Mouse (Mus musculus) forebrain, embryonic 12.5 days (tissue): ENCODE measurements around the gene Pigc. TPM values are rescaled to one million over a fixed set of nuclear protein-coding genes. Genes with fewer than 3 reads are reported as not detected.

ENCODE experiments used
- ATAC-seq: fragments of 200-750 bp; cut with Nextera tagmentation; 2 replicates; pipeline ENCODE4 v1.8.0; 2017; ENCODE audit warnings: moderate TSS enrichment; ENCODE audit not compliant: low FRiP score
- H3K27ac ChIP-seq: fragments of 300-500 bp; sonication (generic); 2 replicates; pipeline ENCODE4 v1.5.1; 2016; ENCODE audit warnings: mild to moderate bottlenecking
- H3K27me3 ChIP-seq: fragments of 300-500 bp; sonication (generic); 2 replicates; pipeline ENCODE4 v1.6.1; 2016; ENCODE audit warnings: mild to moderate bottlenecking
- H3K36me3 ChIP-seq: fragments of 300-500 bp; sonication (generic); replicated peaks from 2 replicates; pipeline ENCODE4 v1.6.1; 2016; ENCODE audit warnings: mild to moderate bottlenecking
- H3K4me1 ChIP-seq: fragments of 300-500 bp; sonication (generic); 2 replicates; pipeline ENCODE4 v1.6.1; 2016
- H3K4me2 ChIP-seq: fragments of 300-500 bp; sonication (generic); 2 replicates; pipeline ENCODE4 v1.6.1; 2016; ENCODE audit warnings: mild to moderate bottlenecking, moderate library complexity
- H3K4me3 ChIP-seq: fragments of 300-500 bp; sonication (generic); replicated peaks from 2 replicates; pipeline ENCODE4 v1.5.1; 2016; ENCODE audit warnings: mild to moderate bottlenecking
- H3K9ac ChIP-seq: fragments of 300-500 bp; sonication (generic); 2 replicates; pipeline ENCODE4 v1.6.1; 2016; ENCODE audit warnings: mild to moderate bottlenecking
- H3K9me3 ChIP-seq: fragments of 300-500 bp; sonication (generic); 2 replicates; pipeline ENCODE4 v1.6.1; 2016
- WGBS: fragments of 180-500 bp; shearing (Covaris S2); methylation state at CpG from one replicate; pipeline ENCODE4 v1.1.7; 2016; 5-methylcytosine and 5-hydroxymethylcytosine counted together
- polyA plus RNA-seq: library from polyadenylated mRNA; unstranded; fragments of >200 nt; fragmentation: Nextera tagmentation; extraction: Ambion mirVana; gene quantifications from 2 replicates; pipeline ENCODE4 v1.2.1, GENCODE M21; 2016

Pigc gene
- polyA plus RNA-seq, 1 experiment from 2014 or later = 29.4 TPM

DNA sequence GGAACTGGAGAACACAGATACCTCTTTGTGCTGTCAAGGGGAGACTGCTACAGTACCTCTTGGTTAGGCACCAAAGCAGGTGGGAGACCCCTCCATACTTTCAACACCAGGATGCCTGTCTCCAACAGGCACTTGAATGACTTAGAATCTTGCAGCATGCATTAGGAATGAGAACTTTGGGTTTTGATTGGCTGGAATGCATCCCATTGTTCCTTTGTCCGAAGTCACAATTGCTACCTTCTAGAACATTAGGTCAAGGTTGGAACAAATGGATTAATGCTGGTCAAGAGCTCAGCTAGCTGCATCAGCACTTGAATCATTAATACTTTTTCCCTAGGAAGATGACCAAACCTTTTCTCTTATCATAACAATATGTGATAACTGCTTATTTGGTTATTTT, 10.6 kb downstream of the Pigc start, which contains the start of gene 4930558K02Rik:
Gene 4930558K02Rik, minus strand, starts transcription at position 101 of the 400 bp plus-strand sequence.
- H3K36me3 ChIP-seq = no peaks in the 10 kb centered on the region
- H3K9ac ChIP-seq = no peak within 1 kb of the TSS
- H3K4me3 ChIP-seq = no peak within 1 kb of the TSS
- no peaks in the 10 kb centered on the region for H3K9me3 ChIP-seq
- ATAC-seq = no peak
- no peaks in the 10 kb centered on the region for H3K27me3 ChIP-seq
- 72% methylated on average over 1 of the region's 1 CpGs for WGBS
- H3K4me2 ChIP-seq = no peak within 1 kb of the TSS
- H3K27ac ChIP-seq = no peak within 1 kb of the TSS
- H3K4me1 ChIP-seq = no peaks in the 10 kb centered on the region

DNA sequence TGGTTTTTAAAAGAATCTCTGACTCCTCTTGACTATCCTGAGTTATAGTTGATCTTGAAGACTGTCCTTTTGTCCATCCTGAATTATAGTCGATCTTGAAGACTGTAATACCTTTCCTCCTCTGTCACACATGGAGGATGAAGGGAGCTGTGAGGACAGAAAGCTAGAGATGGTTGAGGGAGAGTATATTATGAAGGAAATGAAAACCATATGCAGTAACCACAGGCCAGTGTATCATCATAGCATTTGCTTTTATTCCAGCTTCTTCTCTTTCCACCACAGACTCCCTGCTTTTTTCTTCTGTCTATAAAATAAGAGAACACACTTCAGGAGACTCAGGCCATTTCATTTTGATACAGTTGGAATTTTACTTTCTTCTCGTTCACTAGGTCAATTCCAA, 11.1 kb downstream of the Pigc start:
- WGBS = 81% methylated on average over 2 of the region's 2 CpGs

DNA sequence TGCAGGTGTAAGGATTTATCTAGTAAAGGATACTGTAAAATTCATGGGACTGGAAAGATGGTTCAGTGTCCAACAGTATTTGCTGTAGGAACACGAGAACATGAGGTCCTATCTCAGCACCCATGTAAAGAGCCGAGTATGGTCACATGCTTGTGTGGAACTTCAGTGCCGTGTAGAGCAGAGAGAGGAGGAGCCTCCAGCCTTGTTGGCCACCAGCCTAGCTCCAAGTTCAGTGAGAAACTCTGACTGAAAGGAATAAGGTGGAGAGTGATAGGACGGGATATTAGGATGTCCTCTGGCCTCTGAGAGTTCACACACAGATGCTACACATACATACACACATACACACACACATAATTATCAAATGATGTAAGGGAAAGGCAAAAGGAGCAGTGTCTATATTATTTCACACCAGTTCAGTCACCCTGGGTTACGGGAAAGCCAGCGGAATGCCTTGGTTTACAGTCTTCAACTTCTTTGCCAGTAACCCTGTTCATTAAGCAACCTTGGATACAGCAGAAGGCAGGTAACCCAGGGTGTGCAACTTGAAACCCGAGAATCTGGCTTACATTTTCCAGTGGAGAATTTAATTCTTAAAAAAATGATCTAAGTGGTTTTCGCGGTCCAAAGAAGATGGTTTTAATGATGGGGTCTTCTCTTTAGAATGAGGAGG, 11.8 kb downstream of the Pigc start:
- H3K27ac ChIP-seq = 0 out of 2 replicates have a peak overlapping the region, but pooled peaks have one; percentile 8
- ATAC-seq = no peak
- H3K9me3 ChIP-seq = no peaks in the 10 kb centered on the region
- no peak overlapping the region for H3K4me3 ChIP-seq
- no peaks in the 10 kb centered on the region for H3K4me1 ChIP-seq
- no peak overlapping the region for H3K9ac ChIP-seq
- no peaks in the 10 kb centered on the region for H3K27me3 ChIP-seq
- H3K36me3 ChIP-seq = no peaks in the 10 kb centered on the region
- H3K4me2 ChIP-seq = no peak overlapping the region
- WGBS = 86% methylated on average over 9 of the region's 9 CpGs

More for the DNA sequence above, 11.1 kb downstream of the Pigc start:
- Histone ChIP-seq H3K9me3 (no peaks in the 10 kb centered on the region), H3K4me2 (no peak overlapping the region), H3K27ac (no peak overlapping the region), H3K4me1 (no peaks in the 10 kb centered on the region), H3K9ac (no peak overlapping the region), H3K27me3 (no peaks in the 10 kb centered on the region), H3K4me3 (no peak overlapping the region), H3K36me3 (no peaks in the 10 kb centered on the region)
- ATAC-seq = no peak

DNA sequence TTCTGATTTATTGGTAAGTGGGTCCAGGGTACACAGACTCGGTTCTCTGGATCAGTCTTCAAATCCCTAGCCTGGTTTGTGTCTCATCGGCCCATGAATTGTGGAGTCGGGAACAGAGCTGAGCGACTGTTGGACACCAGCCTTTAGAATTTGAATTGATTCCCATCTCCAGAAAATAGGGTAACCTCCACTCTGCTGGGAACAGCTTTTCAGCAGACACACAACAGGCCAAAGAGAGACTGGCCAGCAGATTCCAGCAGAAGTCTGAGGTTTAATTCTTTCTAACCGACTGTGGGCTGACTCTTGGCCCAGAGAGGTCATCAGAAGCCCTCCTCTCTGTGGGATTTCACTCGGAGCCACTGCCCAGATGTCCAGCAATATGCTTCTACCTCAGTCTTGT, 14.5 kb downstream of the Pigc start:
- Histone ChIP-seq H3K36me3 (no peaks in the 10 kb centered on the region), H3K4me2 (no peak overlapping the region), H3K4me1 (no peaks in the 10 kb centered on the region), H3K27ac (no peak overlapping the region), H3K27me3 (no peaks in the 10 kb centered on the region), H3K9me3 (no peaks in the 10 kb centered on the region), H3K4me3 (no peak overlapping the region), H3K9ac (no peak overlapping the region)
- ATAC-seq = no peak
- 70% methylated on average over 6 of the region's 6 CpGs for WGBS

DNA sequence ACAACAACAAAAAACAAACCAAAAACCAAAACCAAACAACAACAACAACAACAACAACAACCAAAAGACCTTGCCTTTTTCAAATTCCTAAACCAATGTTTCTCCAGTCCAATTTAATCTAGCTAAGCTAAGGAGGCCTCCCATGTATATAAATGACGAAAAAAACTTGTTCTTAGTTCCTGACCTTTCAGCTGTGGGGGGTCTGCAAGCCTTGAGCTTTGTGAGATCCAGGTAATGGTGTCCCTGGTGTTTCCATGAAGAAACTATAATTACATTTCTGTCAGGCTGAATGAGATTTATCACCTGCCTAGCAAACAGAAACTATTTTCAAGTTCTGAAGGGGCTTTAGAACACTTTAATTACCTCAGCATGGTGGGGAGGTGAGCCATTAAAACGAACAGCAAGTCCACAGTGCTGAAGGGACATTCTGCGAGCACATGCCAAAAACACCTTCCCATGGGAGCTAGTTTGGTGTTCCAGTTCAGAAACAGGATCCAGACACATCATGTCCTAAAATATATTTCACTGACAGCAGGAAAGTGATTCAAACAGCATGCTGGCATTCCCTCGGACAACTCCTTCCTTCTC, 15.1 kb downstream of the Pigc start:
- ATAC-seq = no peak
- Histone ChIP-seq H3K27me3 (no peaks in the 10 kb centered on the region), H3K27ac (no peak overlapping the region), H3K9me3 (no peaks in the 10 kb centered on the region), H3K4me1 (no peaks in the 10 kb centered on the region), H3K36me3 (no peaks in the 10 kb centered on the region), H3K9ac (no peak overlapping the region), H3K4me3 (no peak overlapping the region), H3K4me2 (no peak overlapping the region)
- WGBS = 31% methylated on average over 4 of the region's 4 CpGs

DNA sequence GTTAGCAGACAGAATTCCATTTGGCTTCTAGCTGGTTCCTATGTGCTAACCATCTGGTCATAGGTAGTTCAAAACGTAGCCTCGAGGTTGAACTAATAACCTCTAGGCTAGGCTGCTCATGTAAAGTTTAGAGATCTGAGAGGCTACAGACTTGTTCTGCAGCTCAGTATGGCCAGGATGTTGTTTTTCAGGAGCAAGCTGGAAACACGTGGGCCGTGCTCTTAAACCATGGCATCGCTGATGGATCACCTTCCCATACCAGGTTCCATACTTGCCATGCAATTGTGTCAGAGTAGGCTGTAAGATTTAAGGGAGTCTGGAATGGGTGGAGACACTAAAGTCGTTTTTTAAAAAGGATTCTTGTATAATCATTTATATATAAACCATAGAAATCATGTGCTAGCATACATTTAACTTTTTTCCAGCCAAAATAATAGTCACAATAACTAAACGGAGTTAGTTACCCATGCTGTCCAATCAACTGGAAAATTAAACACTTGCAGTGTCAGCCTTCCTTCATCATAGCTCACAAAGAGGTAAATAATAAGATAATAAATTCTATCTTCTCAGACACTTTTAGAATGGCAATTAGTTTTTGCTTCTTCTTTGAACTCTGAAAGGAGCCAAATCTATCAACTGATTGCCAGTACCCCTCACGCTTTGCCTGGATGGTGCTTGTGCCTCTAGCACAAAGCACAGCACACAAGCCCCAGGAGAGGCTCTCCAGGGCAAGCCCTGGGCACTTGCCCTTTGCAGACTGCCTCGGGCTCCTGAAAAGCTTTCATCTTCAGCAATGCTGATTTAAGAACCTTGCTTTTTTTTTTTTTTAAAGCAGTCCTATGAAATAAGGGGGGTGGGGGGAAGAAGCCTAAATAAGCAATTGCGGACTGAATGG, 21.9 kb downstream of the Pigc start:
- Histone ChIP-seq H3K9ac (no peak overlapping the region), H3K36me3 (no peaks in the 10 kb centered on the region), H3K27ac (no peak overlapping the region), H3K4me2 (no peak overlapping the region), H3K27me3 (no peaks in the 10 kb centered on the region), H3K4me1 (0 out of 2 replicates have a peak, but pooled peaks cover 3% of the 10 kb centered on the region), H3K4me3 (no peak overlapping the region), H3K9me3 (no peaks in the 10 kb centered on the region)
- ATAC-seq = no peak
- 69% methylated on average over 10 of the region's 10 CpGs for WGBS

DNA sequence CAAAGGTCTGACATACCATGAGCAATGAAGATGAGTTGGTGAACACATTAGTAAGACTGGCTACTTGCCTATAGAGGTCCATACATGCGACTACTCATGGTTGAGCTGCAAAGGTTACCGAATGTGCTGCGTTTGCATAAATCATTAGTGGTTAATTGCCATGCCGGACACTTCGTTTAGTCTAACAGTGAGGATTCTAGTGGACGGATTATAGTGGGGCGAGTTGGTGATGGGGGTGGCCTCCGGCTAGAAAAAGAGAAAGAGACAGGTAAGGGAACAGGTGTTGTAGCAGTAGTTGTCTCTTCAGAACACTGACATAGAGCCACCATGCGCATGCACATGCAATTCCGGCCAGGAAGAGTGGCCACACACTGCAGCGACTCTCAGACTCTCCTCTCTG, 22.9 kb downstream of the Pigc start:
- no peak for ATAC-seq
- H3K36me3 ChIP-seq = no peaks in the 10 kb centered on the region
- H3K9ac ChIP-seq = no peak overlapping the region
- H3K9me3 ChIP-seq = no peaks in the 10 kb centered on the region
- no peaks in the 10 kb centered on the region for H3K27me3 ChIP-seq
- WGBS = 92% methylated on average over 11 of the region's 11 CpGs
- no peak overlapping the region for H3K4me2 ChIP-seq
- H3K27ac ChIP-seq = no peak overlapping the region
- H3K4me1 ChIP-seq = 0 out of 2 replicates have a peak, but pooled peaks cover 3% of the 10 kb centered on the region
- H3K4me3 ChIP-seq = no peak overlapping the region

DNA sequence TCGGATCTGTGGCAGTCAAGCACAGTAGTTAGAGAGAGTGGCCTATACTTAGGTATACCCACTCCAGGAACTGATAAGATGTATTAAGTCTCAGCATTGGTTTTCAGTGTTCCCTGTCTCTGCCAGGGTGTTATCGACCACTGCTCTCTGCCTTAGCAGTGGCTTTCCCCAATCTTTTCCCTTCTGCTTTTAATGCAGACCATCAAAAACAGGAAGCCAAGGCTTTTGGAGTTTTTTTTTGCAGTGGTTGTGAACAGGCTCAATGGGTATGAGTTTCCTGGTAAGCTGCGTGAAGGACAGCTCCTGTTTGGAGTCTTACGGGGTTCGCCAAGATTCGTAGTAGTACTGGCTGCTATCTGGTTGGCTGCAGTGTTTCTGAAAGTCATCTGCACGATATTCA, 23.4 kb downstream of the Pigc start:
- ATAC-seq = no peak
- H3K4me3 ChIP-seq = no peak overlapping the region
- WGBS = 94% methylated on average over 7 of the region's 7 CpGs
- H3K4me1 ChIP-seq = 0 out of 2 replicates have a peak, but pooled peaks cover 3% of the 10 kb centered on the region
- H3K9ac ChIP-seq = no peak overlapping the region
- no peaks in the 10 kb centered on the region for H3K36me3 ChIP-seq
- no peaks in the 10 kb centered on the region for H3K27me3 ChIP-seq
- H3K9me3 ChIP-seq = no peaks in the 10 kb centered on the region
- no peak overlapping the region for H3K27ac ChIP-seq
- no peak overlapping the region for H3K4me2 ChIP-seq

DNA sequence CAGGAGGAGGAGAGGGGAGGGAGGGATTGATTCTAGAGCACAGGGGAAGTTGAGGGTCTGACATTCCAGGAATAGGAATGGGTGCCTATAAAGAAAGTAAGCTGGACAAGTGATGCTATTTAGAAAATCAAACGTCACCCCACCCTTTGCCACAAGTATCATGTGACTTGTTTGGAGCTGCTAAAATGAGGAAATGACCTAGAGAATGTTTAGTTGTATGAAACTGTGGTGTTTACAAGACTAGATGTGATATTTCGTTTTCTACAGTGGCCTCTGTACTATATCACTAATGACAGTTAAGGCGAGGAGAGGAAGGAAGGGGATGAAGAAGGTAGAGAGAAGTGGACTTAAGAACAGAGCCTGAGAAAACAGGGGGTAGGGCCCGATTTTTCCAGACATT, 29.8 kb downstream of the Pigc start:
- Histone ChIP-seq H3K27me3 (0 out of 2 replicates have a peak, but pooled peaks cover 5% of the 10 kb centered on the region), H3K4me3 (no peak overlapping the region), H3K9ac (no peak overlapping the region), H3K4me1 (peaks cover 17% of the 10 kb centered on the region), H3K27ac (no peak overlapping the region), H3K4me2 (no peak overlapping the region), H3K36me3 (no peaks in the 10 kb centered on the region), H3K9me3 (no peaks in the 10 kb centered on the region)
- WGBS = 87% methylated on average over 4 of the region's 4 CpGs
- no peak for ATAC-seq

DNA sequence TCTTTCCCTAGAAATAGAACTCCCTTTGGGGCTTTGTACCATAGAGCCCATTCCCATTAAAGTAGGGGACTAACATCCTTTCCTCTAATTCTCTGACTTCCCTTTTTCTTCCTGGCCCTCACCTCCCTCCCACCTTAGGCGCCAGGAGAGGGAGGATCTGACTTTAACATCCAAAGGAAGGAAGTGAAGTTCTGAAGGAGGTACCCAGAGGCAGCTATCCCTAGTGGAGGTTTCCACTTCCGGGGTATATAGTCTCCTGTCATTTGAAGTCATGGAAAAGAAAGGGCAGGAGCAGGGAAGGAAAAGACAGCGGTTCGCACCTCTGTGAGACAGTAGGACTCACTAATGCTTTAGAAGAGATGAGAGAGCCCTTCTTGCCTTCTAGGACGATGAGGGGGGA, 30.4 kb downstream of the Pigc start:
- WGBS = 51% methylated on average over 5 of the region's 5 CpGs
- Histone ChIP-seq H3K9ac (no peak overlapping the region), H3K4me2 (no peak overlapping the region), H3K27me3 (0 out of 2 replicates have a peak, but pooled peaks cover 5% of the 10 kb centered on the region), H3K4me1 (peaks cover 23% of the 10 kb centered on the region), H3K36me3 (no peaks in the 10 kb centered on the region), H3K4me3 (no peak overlapping the region), H3K27ac (peak overlapping the region; percentile 54; the same call in 1 of the 2 replicates), H3K9me3 (no peaks in the 10 kb centered on the region)
- ATAC-seq = 0 out of 2 replicates have a peak, but pooled peaks have one; percentile 9

DNA sequence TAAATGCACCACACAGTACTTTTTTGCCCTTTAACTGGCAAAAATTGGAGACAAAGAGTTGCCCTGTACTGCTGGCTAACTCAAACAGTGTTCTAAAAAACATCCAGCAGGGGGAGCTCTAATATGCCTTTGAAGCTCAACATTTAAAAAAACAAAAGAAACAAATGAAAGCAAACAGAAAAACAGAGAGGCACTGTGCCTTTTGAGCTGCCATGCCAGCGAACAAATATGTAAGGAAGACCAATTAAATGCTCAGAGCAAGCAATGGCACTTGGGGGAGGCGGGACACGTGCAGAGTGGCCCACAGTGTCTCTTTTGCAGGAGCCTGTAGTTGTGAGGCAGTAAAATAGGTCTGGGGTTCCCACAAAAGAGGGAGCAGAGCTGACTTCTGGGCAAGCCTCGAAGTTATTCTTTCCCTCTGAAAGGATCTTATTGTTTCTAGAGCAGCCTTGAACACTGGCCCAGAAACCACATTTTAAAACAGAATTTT, 30.9 kb downstream of the Pigc start:
- Histone ChIP-seq H3K4me1 (peaks cover 29% of the 10 kb centered on the region), H3K9me3 (no peaks in the 10 kb centered on the region), H3K27ac (peak overlapping the region; percentile 84), H3K36me3 (no peaks in the 10 kb centered on the region), H3K9ac (no peak overlapping the region), H3K27me3 (0 out of 2 replicates have a peak, but pooled peaks cover 5% of the 10 kb centered on the region), H3K4me3 (no peak overlapping the region), H3K4me2 (peak overlapping the region; percentile 35; the same call in 1 of the 2 replicates)
- ATAC-seq = peak; percentile 86
- 0% methylated on average over 4 of the region's 4 CpGs for WGBS

DNA sequence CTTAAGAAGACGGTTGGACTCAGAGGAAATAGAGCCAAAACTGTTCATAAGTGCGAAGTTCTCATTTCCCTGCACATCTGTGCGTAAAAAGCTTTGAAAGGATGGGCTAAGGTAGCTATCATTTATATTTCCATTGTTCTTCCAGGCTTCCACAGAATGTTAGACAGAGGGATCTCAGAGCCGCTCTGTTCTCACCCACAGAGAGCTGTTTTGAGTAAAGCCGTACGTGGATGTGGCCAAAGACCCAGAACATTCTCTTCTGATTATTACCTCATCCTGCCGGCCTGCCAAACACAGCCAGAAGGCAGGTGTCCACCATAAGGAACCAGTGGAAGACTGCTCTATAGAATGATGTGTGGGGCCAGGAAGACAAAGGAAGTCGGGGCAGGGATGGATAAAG, 32.3 kb downstream of the Pigc start:
- 79% methylated on average over 8 of the region's 8 CpGs for WGBS
- Histone ChIP-seq H3K27me3 (0 out of 2 replicates have a peak, but pooled peaks cover 5% of the 10 kb centered on the region), H3K36me3 (no peaks in the 10 kb centered on the region), H3K9ac (no peak overlapping the region), H3K9me3 (no peaks in the 10 kb centered on the region), H3K4me1 (peaks cover 35% of the 10 kb centered on the region), H3K27ac (no peak overlapping the region), H3K4me3 (no peak overlapping the region), H3K4me2 (no peak overlapping the region)
- ATAC-seq = no peak
